Mouse (Mus musculus): ENCODE data around the gene Caprin1.

Gene Caprin1

DNA sequence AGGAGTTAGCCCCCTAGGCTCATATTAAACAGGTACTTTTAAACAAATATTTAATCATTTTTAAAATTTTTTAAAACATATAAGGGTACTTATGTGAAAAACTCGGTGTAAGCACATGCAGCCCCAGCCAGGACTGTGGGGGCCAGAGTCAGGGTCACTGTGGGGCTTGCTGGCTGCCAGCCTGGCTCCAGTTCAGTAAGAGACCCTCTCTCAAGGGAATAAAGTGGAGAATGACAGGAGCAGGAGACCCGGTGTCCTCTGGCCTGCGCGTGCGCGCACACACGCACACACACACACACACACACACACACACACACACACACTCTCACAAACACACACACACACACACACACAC, 78.2 kb downstream of the Caprin1 start:
- DNase-seq = no peak

DNA sequence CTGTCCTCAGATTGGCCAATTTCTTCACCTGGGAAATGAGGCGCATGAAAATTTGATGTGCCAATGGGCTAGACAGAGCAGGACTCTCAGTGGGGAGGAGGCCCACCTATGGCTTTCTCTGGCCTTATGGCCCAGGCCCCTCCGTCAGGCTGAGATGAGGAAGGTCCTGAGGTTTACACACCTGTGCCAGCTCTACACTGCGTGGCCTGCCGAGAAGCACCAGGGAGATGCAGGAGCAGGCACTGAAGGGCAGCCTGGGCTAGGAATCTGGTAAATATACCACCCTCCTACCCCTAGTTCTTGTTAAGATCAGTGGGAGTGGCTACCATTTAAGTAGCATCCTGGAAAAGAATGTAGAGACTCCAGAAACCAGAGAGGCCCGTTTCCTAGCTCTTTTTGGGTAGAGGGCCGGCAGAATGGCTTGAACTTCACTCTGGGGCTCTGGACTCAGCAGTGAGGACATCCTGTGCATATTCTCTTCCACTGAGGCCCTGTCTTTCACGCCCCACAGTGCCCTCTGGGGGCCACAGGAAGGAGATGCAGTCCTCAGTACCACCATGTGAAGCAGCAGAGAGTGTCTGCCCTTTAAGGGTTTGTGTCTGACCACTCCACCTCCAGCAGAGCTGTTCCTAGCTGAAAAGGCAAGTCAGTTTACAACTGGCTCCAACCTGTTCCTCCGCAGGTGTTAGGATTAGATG, 78.7 kb downstream of the Caprin1 start:
- peak; percentile 96 for DNase-seq

- no peak for DNase-seq
Observed at GRCm38 (mm10) chr2:103714412-103714811, 83.0 kb downstream of the Caprin1 start.

DNA sequence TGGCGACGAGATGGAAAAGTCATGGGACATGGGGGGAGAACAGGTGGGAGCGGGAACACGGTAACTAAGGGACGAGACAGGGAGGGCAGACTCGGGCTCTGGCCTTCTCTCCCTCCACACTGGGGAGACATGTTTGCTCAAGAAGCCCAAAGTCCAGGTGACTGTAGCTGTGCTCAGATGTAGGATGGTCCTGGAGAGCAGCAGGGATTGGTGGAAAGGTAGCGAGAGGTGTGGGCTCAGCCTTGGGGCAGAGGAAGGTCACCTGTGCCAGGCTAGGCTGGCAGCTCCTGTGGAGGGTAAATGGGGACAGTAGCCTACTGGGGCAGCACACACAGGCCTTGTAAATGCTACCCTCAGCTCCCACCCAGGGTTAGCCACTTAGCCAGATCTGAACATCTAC, 83.6 kb downstream of the Caprin1 start:
- no peak for DNase-seq
